Mouse (Mus musculus) brown adipose tissue, adult 24 weeks (tissue): Measurements from ENCODE around the gene Taar9. TPM values are rescaled to one million over a fixed set of nuclear protein-coding genes. Genes with fewer than 3 reads are reported as not detected.
"Not testable (repeated sequence)": the region's sequence is repeated elsewhere in the genome, so short reads cannot be mapped to it uniquely, and the experiment has no call there.

Experiments
- H3K27ac ChIP-seq: fragments of 200-500 bp; replicated peaks from 2 replicates; pipeline ENCODE4 v1.5.1; 2012; ENCODE audit warnings: low read depth, mild to moderate bottlenecking, low read length
- H3K4me1 ChIP-seq: fragments of 200-500 bp; 2 replicates; pipeline ENCODE4 v1.6.1; 2012; ENCODE audit warnings: low read length, mixed read lengths; ENCODE audit not compliant: control insufficient read depth, insufficient read depth, insufficient read length
- H3K4me3 ChIP-seq: fragments of 200-500 bp; 2 replicates; pipeline ENCODE4 v1.5.1; 2012; ENCODE audit warnings: low read depth, mild to moderate bottlenecking, low read length, moderate library complexity; ENCODE audit not compliant: insufficient read depth
- polyA plus RNA-seq: library from polyadenylated mRNA; stranded (reverse); fragments of >200 nt; gene quantifications from 2 replicates; pipeline ENCODE4 v1.2.4, GENCODE M21; 2012; ENCODE audit not compliant: missing spikeins, insufficient read depth, insufficient read length

Taar9 gene
- polyA plus RNA-seq, 1 experiment = not detected

DNA sequence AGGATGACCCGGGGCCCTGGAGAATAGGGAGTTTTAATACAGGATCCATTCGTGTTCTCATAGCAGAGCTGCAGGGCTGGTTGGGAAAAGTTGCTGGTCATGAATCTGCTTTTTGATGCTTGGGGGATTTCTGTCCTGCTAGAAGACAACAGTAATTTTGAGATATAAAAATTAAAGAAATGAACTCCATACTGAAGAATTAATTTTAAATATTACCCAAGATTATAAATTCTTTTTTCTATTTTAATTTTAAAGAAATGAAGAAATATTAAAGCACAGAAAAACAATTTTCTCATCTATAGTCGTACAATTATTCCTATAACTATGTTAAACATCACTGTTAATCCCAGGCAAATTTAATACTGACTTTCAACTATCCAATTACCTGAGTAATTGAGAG is 7.5 kb downstream of the Taar9 start, which contains the start of gene Taar8c:
Gene Taar8c (minus strand): TSS at position 101 of the 400 bp plus-strand sequence.
- not testable (repeated sequence) for H3K27ac ChIP-seq, H3K4me3 ChIP-seq, H3K4me1 ChIP-seq

DNA sequence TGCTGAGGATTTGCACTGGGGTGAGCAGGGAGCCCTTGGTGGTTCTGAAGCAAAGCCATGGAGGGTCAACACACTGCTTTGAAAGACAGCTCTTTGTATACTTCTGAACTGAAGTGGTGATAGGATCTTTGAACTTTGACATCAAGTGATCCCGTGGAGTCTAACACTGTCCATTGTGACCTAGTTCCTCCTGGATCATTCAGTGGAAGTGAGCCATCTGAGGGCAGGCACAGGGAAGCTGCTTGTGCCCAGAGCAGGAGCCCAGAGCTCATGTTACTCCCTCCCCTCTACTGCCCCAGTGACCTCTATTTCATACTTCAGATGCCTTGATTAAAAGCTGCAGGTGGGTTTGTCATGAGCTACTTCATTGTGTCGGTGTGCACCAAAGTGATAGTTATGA is 12.3 kb downstream of the Taar9 start:
- H3K4me3 ChIP-seq, H3K4me1 ChIP-seq, H3K27ac ChIP-seq: not testable (repeated sequence)

DNA sequence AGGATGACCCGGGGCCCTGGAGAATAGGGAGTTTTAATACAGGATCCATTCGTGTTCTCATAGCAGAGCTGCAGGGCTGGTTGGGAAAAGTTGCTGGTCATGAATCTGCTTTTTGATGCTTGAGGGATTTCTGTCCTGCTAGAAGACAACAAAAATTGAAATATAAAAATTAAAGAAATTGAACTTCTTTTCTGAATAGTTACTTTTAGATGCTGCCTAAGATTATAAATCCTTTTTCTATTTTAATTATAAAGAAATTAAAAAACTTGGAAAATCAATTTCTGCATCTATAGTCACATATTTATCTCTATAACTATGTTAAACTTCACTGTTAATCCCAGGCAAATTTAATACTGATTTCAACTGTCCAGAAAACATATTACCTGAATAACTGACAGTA is 17.1 kb downstream of the Taar9 start, which contains the start of gene Taar8b:
Gene Taar8b (minus strand): TSS at position 101 of the 400 bp plus-strand sequence.
- H3K4me1 ChIP-seq = no peaks in the 10 kb centered on the region
- H3K27ac ChIP-seq = no peak within 1 kb of the TSS
- no peak within 1 kb of the TSS for H3K4me3 ChIP-seq

DNA sequence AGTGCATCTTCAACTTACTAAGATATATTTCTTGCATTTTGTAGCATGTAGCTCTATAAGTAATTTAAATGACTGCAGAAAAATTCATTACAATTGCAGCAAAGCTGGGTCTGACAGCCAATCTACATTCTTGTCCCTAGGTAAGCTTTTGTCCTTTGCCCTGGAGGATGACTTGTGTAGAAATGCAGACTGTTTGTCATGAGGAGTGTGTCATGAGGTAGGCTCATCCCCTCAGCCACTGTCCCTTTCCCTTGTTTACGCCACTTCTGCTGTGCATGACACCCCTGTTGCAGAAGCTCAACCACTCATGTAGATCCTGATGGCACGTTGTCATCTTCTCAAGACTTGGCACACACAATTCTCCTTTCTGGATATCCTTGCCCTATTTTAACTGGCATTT is 22.2 kb downstream of the Taar9 start:
- Histone ChIP-seq H3K27ac (no peak overlapping the region), H3K4me3 (no peak overlapping the region), H3K4me1 (no peaks in the 10 kb centered on the region)

DNA sequence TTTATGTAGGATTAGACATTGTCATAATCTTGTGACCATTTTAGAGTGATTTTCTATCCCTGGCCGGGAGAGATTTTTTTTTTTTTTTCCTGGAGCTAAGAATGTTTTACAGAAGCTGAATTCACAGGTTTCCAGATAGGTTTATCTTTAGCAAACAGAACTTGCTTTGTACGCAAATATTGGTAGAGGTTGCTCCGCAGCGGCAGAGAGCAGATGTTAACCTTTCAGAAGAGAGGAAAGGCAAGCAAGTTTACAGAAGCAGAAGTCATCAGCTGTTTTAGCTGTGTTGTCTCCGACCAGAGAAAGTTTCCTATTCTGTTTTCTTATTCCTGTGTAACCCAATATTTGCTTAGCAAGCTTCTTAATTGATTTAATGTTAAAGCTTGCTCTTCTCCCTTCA is 22.8 kb downstream of the Taar9 start:
- no peak overlapping the region for H3K4me3 ChIP-seq
- no peaks in the 10 kb centered on the region for H3K4me1 ChIP-seq
- H3K27ac ChIP-seq = no peak overlapping the region

DNA sequence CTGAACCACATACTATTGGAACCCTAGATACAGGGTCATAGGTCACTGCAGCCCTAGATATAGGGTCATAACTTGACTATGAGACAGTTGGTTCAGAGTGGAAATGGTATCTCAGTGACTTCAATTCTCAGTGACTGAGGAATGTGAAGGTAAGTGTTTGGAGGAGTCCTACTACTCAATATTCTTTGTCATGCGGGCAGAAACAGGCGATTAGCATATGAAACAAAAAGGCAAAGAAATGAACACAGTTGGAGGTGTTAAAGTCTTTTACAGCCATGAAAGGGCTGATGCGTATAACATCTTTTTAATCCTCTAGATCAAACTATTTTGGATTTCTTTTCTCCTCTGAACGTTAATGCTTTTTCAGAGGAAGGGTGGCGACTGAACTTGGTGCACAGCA is 23.4 kb downstream of the Taar9 start:
- Histone ChIP-seq H3K27ac (no peak overlapping the region), H3K4me1 (no peaks in the 10 kb centered on the region), H3K4me3 (no peak overlapping the region)

DNA sequence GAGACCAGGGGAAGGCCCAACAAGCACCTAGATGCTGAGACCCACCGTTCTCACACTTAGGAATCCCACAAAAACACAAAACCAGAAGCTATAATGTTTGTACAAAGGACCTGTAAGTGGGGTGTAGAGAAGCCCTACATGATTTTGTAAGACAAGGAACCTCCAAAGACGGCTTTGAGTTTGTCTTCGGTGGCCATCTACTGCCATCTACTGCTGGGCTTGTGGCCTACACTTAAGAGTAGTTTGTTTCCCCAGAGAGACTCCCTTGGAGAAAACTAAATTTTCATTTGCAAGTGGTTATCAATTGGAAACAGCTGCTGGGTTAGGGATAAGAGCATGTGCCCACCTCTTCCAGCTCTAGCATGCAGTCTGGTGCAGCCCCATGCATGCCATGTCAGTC is 29.2 kb downstream of the Taar9 start:
- Histone ChIP-seq H3K4me1 (no peaks in the 10 kb centered on the region), H3K4me3 (no peak overlapping the region), H3K27ac (no peak overlapping the region)

DNA sequence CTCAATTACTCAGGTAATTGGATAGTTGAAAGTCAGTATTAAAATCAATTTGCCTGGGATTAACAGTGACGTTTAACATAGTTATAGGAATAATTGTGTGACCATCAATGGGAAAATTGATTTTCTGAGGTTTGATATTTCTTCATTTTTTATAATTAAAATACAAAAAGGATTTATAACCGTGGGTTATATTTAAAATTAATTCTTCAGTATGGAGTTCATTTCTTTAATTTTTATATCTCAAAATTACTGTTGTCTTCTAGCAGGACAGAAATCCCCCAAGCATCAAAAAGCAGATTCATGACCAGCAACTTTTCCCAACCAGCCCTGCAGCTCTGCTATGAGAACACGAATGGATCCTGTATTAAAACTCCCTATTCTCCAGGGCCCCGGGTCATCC is 33.1 kb downstream of the Taar9 start, which contains the start of gene Taar8a:
Gene Taar8a (plus strand): TSS at position 301 of the 400 bp plus-strand sequence.
- H3K4me1 ChIP-seq, H3K4me3 ChIP-seq, H3K27ac ChIP-seq: not testable (repeated sequence)

DNA sequence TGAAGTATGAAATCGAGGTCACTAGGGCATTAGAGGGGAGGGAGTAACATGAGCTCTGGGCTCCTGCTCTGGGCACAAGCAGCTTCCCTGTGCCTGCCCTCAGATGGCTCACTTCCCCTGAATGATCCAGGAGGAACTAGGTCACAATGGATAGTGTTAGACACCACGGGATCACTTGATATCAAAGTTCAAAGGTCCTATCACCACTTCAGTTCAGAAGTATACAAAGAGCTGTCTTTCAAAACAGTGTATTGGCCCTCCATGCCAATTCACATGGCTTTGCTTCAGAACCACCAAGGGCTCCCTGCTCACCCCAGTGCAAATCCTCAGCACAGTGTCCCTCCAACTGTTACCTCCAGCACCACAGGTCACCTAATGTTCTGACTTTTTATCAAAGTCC is 34.6 kb downstream of the Taar9 start:
- not testable (repeated sequence) for H3K4me1 ChIP-seq, H3K4me3 ChIP-seq

DNA sequence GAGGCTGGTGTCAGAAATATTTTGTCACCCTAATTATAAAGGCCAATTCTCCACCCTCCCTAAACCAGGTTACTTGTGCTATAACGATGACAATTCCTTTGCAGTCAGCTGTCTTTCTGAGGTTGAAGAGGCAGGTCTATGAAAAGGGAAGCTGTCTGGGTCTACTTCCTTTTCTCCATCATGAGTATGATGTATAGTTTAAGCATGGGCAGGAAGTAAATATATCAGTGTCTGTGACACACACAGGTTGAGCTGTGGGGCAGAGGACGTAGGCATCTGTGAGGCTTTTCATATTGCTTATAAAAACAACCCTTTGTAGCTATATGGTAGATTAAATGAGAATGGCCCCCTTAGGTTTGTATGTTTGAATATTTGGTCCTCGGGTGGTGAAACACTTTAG is 50.3 kb downstream of the Taar9 start:
- Histone ChIP-seq H3K4me3 (no peak overlapping the region), H3K27ac (no peak overlapping the region), H3K4me1 (no peaks in the 10 kb centered on the region)

More for the DNA sequence above, 34.6 kb downstream of the Taar9 start:
- H3K27ac ChIP-seq = not testable (repeated sequence)

Other genes with a start within 250 kb of the Taar9 start
- 1.4 and 2.2 TPM in 2 replicates for gene Vnn1, start 214.8 kb downstream of the Taar9 start, polyA plus RNA-seq
- gene Taar1, start 189.2 kb downstream of the Taar9 start, polyA plus RNA-seq = not detected in 2 replicates
- gene Taar2, start 171.0 kb downstream of the Taar9 start, polyA plus RNA-seq = not detected in 2 replicates
- not detected in 2 replicates for gene Taar3, start 160.0 kb downstream of the Taar9 start, polyA plus RNA-seq
- not detected in 2 replicates for gene Taar4, start 149.0 kb downstream of the Taar9 start, polyA plus RNA-seq
- not detected in 2 replicates for gene Taar5, start 138.8 kb downstream of the Taar9 start, polyA plus RNA-seq
- gene Taar6, start 123.9 kb downstream of the Taar9 start, polyA plus RNA-seq = not detected in 2 replicates
- not detected in 2 replicates for gene Taar7a, start 116.1 kb downstream of the Taar9 start, polyA plus RNA-seq
- gene Taar7b, start 109.6 kb downstream of the Taar9 start, polyA plus RNA-seq = not detected in 2 replicates
- not detected in 2 replicates for gene Taar7d, start 82.3 kb downstream of the Taar9 start, polyA plus RNA-seq
- not detected in 2 replicates for gene Taar7e, start 71.9 kb downstream of the Taar9 start, polyA plus RNA-seq
- gene Taar7f, start 60.0 kb downstream of the Taar9 start, polyA plus RNA-seq = not detected in 2 replicates
- not detected in 2 replicates for gene Taar8a, start 33.0 kb downstream of the Taar9 start, polyA plus RNA-seq
- gene Taar8b, start 17.2 kb downstream of the Taar9 start, polyA plus RNA-seq = not detected in 2 replicates
- not detected in 2 replicates for gene Taar8c, start 7.6 kb downstream of the Taar9 start, polyA plus RNA-seq
- 35.7 and 40.4 TPM in 2 replicates for gene Stx7, start 39.8 kb upstream of the Taar9 start, polyA plus RNA-seq
- 0.55 TPM in 1 of 2 replicates, not detected in the other for gene Moxd1, start 114.0 kb upstream of the Taar9 start, polyA plus RNA-seq